Mouse (Mus musculus) ZHBTc4 (cell line): ENCODE results near the gene Mrpl21.

ENCODE experiments used
- DNase-seq: peaks from one replicate; pipeline ENCODE4 v3.0.0-alpha.2; 2011; ENCODE audit warnings: low read depth, low spot score

Mrpl21 gene

DNA sequence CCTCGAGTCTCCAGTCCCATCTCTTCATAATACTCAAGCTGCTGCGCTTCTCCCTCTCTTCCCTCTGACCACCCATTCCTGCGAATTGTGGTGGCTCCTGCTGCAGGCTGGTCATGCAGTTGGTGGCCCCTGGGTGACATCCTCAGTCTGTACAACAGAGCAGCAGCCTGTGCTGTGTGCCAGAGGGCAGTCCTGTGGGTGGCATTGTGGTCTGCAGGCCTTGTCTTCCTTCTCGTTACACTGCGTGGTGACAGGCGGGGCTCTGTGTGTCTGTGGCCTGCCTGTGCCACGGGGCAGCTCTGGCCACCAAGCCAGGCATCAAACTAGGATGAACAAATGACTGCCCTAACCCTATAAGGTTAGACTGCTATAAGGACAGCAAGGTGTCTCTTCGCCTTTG, 56.5 kb downstream of the Mrpl21 start:
- no peak for DNase-seq

GRCm38 (mm10) chr19:3341021-3341420, 58.3 kb downstream of the Mrpl21 start:
- DNase-seq: no peak
